Mouse (Mus musculus): ENCODE results near the gene Abi3.

Abi3 gene

DNA sequence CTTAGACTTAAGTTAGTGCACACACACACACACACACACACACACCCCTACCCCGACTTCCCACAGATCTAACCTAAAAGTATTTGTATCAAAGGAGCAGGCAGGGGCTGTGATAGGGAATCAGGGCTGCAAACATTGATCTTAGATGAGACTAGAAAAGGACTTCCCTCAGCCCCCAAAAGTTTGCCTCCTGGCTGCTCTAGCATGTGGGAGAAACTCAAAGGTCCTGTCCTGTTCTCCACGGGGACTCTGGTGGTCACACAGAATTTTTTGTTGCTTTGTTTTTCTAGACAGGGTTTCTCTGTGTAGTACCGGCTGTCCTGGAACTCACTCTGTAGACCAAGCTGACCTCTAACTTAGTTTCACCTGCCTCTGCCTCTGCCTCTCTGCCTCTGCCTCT is 16.7 kb downstream of the Abi3 start:
- DNase-seq (ENCODE audit: low spot score), result no peak

DNA sequence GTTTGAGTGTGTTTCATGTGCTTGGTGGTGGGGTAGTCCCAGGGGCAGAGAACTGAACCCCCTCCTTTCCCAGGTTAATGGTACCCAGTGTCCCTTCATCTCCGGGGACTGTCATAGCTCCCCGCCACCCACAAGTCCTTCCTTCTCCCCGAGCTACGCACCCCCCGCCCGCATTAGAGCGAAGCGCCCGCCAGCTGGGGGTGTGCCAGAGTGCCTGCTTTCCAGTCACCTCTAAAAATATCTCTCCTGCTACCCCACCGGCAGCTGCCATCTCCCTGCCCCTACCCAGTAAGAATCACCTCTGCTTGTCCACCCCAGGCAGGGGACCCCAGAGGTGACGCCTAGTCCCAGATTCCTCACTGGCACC is 17.4 kb downstream of the Abi3 start:
- DNase-seq (ENCODE audit: low spot score), result peak; percentile 78

DNA sequence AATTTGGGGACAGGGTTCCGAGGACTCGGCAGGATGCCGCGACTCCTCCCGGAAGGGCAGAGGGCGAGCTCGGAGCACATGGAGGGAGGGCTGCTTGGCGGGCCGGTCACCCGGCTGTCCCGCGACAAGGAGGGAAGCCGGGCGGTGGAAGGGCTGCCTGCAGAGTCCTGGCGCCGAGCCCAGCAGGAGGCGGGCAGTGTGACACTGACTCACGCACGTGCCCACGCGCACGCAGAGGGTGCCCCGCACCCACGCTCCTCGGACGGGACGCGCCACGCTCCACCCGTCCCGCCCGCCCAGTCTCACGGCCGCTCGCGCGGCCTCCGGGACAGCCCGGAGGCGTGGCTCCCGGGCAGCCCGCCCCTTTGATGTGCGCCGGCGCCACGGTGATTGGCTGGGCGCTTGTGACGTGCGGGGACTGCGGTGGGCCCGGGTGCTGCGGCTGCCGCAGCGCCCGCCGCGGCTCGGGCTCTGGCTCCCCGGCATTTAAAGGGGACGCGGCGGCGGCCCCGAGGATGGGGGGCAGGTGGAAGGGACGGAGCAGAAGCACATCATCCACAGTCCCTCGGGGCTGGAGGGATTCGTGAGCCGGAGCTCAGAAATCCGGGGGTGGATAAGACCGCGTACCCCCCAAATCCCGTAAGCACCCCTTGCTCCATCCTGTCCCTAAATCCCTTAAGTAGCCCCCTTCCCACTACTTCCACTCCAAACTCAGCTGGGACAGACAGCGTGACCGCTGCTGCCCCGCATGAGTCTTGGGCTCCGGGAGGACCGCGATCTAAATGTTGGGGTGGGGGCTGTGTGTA is 18.0 kb downstream of the Abi3 start, which contains the start of gene Phospho1:
TSS of gene Phospho1 (plus strand) at position 429 of the 806 bp plus-strand sequence.
- peak; percentile 94 for DNase-seq (ENCODE audit: low spot score)

DNA sequence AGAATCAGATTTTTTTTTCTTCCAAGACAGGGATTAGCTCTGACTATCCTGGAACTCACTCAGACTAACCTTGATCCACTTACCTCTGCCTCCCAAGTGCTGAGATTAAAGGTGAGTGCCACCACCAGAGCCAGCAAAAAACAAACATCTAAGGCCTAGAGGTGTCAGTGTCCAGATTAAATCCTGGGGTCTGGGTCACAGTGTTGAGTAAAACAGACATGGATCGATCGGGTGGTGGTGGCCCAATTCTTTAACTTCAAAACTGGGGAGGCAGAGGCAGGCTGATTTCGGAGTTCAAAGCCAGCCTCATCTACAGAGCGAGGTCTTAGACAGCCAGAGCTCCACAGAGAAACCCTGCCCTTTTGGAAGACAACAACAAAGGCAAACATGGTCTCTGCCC is 19.8 kb downstream of the Abi3 start:
- DNase-seq (ENCODE audit: low spot score), result no peak

DNA sequence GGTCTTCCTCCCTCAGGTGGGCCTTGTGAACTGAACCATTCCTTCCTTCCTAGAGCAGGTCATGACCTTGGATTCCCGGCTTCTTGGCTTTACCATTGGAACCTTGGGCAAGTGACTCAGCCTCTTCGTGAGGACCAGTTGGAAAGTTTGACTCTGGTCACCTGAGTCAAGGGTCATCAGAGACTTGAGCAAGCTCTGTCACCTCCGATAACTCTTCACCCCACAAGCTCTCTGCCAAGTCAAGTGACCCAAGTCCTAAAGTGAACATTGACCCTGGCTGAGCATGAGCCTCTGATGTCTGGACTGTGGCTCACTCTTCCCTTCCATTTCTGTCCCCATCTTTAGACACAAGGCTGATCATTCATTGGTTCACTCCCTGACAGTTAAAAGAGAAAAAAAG is 20.8 kb downstream of the Abi3 start:
- DNase-seq (ENCODE audit: low spot score), result no peak

DNA sequence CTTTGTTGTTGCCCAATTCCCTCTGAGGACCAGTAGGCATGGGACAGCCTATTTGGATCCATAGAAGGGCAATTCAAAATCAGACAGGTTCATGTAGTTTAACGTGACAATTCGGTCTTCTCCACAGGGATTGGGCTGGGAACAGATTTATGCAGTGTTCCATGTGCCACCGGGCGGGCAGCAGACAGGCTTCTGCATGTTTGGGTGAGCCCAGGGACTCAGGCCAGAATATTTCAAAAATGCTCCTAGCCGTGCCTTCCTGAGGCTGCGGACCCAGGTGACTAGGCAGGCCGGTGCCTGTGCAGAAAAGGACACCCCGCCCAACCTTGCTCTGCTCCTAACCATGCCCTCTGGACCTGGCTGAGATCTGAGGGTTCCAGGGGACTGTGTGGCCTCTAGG is 23.1 kb downstream of the Abi3 start:
- no peak for DNase-seq (ENCODE audit: low spot score)

DNA sequence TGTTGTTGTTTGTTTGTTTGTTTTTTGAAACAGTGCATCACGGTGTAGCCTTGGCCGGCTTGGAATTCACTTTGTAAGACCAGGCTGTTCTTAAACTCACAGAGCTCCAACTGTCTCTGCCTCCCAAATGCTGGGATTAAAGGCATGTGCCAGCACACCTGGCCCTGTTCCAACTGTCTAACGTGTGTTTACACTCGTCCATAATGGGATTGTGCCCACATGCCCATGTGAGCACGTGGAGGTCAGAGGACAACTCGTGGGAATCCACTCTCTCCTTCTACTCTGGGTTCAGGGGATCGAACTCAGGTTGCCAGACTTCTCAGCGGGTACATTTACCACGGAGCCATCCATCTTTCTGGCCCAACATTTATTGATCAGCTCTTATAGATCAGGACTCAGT is 26.9 kb downstream of the Abi3 start:
- DNase-seq (ENCODE audit: low spot score), result no peak

DNA sequence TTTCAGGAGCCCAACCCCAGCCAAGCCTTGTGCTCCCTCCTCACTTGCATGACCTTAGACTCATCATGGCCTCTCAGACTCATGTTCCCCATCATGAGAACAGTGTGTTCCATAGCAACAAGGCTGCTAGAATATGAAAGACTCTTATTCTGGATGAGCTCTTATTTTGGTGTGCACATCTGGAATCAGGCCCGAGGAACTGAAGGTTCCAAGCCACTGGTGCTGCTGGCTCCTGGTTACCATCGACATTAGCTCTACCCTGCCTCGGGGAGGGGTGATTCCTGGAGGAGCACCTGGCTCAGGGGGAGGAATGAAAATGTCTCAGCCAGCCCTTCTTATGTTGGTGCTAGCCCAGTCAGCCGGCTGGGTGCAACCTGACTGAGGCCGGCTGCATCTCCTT is 27.4 kb downstream of the Abi3 start:
- no peak for DNase-seq (ENCODE audit: low spot score)

DNA sequence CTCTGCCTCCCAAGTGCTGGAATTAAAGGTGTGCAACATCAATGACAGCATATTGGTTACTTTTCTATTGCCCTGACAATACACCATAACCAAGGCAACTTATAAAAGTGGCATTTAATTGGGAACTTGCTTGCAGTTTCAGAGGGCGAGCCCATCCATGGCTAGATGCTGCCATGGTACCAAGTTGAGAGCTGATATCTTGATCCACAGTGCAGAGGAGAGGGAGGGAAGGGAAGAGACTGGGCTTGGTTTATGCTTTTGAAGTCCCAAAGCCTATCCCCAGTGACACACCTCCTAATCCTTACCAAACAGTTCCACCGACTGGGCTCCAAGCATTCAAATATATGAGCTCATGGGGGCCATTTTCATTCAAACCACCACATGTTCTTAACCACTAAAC is 28.2 kb downstream of the Abi3 start:
- DNase-seq (ENCODE audit: low spot score), result no peak

DNA sequence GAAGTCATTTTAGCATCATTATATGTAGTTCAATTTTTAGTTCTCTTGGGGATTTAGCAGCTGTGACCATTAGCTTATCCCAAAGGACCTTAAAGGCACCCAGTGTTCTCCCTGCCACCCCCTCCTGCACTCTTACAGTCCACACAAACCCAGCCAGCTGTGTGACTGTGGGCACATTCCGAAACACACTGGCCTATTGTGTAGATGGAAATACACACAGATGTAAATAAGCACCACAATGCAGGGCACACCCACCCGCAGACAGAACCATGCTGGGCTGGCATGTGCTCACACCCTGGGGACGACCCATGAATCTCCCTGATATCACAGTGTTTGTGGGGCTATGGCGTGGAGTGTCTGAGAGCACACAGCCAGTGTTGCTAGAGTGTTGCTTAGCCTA is 30.1 kb downstream of the Abi3 start:
- DNase-seq (ENCODE audit: low spot score), result no peak

DNA sequence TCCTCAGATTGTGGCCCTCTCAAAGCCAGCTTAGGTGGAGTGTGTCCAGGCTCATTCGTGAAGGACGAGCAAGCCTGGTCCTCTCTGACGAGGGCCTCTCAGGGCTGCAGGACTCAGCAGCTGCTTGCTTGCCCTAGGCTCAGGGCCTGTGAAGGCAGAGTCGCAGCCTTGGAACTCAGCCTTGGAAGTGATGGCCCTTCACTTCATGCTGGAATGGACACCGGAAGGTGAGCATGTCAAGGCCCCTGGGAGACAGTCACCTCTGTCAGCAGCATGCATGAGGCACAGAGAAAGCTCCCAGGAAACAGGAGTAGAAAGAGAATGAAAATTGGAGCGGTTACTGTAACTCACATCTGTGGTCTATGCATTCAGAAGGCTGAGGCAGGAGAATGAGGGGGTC is 30.5 kb downstream of the Abi3 start:
- DNase-seq (ENCODE audit: low spot score), result no peak

DNA sequence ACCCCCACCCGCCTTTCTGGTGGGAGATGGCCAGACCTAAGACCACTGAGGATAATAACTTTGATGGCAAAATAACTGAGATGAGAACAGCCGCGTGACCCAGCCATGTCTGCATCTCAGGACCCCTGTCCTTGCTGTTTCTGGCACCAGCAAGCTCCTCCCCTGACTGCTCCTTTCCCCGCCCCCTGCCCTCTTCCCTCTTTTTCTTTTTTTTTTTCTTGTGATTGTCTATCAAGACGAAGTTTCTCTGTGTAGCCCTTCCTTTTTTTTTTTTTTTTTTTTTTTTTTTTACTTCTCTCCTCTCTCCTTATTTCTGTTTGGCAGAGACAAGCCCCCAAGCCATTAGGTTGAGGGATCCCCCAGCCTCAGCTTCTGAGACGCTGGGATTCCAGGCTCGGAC is 31.4 kb downstream of the Abi3 start:
- no peak for DNase-seq (ENCODE audit: low spot score)

DNA sequence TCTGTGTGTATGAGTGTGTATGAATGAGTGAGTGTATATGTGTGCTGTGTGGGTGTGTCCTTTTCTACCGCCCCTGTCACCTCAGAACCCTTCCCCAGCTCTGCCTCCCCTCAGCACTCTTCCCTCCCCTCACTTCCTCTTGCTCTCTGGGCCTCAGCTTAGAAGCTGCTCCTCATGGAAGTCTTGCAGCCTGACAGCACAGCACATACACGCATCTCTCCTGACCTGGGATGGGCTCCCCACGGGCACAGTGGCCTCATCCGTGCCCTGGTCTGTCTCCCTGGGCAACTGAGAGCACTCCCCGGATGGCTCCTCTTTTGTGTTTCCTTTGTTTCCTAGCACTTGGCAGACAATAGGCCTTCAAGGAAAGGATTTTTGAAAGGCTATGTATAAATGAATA is 32.7 kb downstream of the Abi3 start:
- DNase-seq (ENCODE audit: low spot score), result no peak

DNA sequence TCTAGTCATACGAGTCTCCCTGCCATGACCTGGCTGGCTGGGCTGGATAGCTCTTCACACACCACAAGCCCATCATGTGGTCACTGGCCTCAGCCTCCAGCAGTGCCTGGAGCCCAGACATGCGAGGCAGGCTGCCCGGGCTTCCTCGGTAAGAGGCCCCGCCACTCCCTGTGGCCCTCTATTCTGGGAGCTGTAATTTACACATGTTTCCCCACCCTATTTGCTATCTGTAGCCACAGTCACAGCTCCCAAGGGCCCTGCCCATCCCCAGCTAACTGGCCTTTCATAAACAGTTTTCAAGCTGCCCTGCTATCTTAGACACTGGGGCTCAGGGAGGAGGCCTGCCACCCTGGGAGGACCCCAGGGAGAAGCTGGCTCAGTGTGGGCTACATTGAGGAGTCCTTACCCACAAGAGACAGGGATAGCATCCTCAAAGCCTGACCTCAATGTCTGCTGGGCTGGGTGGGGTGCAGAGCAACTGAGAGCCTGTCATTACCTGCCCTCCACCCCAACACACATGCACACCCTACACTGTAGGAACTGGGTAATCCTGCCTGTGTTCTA is 33.7 kb downstream of the Abi3 start:
- no peak for DNase-seq (ENCODE audit: low spot score)

DNA sequence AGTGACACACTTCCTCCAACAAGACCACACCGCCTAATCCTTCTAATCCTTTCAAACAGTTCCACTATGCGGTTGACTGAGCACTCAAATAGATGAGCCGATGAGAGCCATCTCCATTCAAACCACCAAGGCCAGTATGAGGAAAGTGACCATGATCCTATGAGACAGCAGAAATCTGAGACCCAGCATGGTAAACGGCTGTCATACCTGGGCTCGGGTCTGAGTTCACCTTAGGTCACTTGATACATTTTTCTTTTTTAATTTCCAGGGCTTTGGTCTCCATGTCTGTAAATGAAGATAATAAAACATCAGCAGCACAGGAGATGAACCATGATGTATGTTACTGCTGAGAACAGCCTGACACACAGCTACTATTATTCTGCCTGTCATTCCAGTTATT is 34.4 kb downstream of the Abi3 start:
- no peak for DNase-seq (ENCODE audit: low spot score)

DNA sequence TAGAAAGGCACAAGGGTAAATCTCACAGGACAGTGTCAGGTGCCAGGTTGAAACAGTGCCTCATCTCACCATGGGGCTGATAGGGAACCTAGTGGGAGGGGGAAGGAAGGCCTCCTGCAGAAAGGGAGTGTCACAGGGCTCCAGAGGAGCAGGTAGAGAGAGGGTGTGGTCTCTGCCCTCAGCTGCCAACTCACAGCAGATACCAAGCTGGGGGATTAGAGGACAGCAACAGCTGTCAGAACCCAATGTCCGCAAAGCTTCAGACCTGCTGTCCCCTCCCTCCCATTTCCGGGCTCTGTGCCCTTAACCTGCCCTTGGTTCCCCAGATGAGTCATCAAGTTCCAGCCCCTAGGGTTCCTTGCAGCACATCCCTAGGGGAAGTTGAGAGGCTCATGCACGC is 36.7 kb downstream of the Abi3 start:
- no peak for DNase-seq (ENCODE audit: low spot score)

DNA sequence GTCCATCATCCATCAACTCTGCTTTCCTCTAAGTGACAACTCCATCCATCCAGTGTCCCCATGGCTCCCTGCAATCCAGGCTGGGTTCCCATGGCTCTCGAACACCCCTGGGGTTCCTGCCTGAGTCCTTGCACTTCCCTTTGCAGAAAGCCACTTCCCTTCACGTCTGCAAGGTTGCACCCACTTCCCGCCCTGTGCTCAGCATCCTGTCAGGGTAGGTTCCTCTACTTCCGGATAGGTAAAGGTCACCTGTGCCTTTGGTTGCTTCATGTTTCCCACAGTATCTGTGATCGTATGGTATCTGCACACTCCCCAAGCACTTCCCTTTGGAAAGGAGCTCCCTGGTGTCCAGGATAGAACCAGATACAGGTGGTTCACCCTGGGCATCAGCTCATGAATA is 37.3 kb downstream of the Abi3 start:
- DNase-seq (ENCODE audit: low spot score), result no peak

DNA sequence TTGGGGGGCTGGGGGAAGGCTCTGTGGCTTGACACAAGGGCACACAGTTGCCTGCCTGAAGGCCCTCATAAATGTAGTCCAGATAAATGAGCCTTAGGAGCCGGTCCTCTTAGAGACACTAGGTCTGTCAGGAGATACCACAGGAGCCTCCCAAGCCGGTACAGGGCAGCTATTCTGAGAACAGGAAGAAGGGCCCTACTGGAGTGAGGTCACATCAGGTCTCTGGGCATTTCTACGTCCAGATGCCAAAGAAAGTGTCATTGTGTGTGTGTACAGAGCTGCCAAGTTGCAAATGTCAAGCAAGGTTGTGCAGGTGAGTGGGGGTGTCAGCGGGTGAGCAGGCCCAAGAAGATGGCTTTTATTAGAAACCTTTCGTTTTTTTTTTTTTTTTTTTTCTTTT is 46.7 kb downstream of the Abi3 start:
- DNase-seq (ENCODE audit: low spot score), result no peak

DNA sequence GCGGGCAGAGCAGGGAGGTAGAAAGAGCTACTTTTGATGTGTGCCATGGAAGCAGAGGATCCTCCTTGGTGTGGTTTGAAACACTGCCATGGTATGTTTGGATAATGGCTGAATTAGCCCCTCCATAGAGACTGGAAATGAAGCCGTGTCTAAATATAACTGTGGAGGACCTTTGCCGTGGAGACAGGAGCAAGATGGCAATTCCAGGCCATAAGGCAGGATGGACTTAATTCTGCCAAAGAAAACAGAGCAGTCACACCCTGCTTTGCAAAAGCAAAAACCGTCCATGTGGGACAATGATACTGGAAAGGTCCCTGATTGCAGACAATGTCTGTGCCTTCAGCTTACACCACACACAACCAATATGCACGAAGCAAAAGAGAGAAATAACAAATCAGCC is 48.1 kb downstream of the Abi3 start:
- DNase-seq (ENCODE audit: low spot score), result no peak

DNA sequence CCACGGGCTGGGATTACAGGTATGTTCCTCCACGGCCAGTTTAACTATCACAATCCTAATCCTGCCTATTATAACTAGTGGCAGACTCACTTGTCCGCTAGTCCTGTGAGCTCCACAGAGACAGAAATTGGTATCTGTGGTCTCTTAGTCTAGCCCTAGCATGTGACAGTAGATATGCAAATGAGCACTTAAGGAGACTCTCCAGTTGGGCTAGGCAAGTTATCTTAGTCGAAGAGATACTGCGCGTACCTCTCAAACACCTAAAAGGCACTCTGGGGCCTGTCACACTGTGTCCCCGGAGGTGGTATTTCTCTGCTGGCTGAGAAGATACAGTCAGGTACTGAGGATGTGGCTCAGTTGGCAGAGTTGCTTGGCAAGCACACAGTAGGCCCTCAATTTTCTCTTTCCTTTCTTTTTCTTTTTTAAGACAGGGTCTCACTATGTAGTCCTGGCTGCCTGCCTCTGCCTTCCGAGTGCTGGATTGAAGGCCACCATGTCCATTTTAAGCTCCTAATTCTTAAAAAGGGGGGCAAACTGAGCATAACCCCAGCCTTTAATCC is 49.2 kb downstream of the Abi3 start:
- no peak for DNase-seq (ENCODE audit: low spot score)

DNA sequence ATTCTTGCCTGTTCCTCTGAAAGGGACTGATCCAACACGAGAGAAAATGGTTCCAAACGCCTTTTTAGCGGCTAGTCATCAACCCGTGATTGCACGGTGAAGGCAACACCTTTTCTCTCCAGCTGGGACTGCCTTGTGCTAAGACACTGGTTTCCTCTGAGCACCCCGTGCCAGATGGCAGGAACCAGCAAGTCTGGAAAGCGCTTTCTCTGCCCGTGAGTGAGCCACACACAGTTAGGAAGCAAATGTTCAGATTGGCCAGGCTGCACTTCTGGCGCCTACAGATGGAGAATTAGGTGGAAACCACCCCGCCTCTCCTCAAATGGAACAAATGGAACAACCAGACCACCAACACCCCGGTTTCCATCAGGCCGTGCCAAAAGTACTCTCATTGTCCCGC is 50.5 kb downstream of the Abi3 start:
- DNase-seq (ENCODE audit: low spot score), result no peak

DNA sequence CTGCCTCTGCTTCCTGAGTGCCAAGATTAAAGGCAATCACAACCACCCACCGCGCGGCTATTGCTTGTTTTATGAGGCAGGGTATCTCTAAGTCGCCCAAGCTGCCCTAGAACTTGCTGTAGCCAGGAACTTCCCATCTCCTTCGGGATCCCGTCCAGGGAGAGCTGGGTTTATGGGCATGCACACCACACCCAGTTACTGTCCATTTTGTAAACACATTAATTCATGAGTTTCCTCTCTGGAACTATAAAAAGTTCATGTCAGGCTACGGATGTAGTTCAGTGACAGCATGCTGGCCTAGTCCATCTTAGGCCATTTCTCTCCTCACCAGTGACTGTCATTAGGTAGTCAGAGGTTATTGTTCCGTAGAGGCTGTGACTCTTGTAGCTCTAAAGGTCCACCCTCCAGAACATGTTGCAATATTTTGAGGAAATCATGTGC is 52.8 kb downstream of the Abi3 start:
- DNase-seq (ENCODE audit: low spot score), result no peak

DNA sequence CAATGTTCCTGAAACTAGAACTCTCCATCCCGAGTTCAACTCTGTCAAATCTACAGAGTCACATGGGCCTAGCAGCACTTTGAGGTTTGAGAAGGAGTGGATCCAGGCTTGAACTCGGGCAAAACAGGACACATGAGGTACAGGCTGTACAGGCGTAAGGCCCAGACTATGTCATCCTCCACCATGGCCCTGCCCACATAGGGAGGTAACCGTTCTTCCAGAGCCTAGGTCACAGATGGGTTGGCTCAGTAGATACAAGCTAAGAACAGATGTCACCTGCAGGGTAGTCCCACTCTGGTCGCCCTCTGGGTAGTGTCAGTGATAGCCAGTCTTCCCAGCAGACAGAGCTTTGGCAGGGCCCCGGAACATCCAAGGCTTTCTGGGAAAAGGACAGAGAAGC is 55.8 kb downstream of the Abi3 start:
- DNase-seq (ENCODE audit: low spot score), result no peak

DNA sequence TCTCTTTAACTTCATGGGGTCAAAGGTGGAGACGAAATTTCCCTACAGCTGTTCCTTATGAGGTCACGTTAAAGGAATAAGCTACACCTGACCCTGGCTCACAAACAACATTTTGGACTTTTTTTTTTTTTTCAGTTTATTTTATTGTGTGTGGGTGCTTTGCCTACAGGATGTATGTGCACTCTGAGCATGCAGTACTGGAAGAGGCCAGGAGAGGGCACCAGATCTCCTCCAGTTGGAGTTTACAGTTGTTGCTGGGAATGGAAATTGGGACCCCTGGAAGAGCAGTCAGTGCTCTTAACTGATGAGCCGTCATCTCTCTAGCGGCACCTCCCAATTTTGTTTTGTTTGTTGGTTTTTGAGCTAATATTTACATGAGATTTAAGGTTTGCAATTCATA is 56.6 kb downstream of the Abi3 start:
- DNase-seq (ENCODE audit: low spot score), result peak; percentile 67

Data from testis, postnatal 10 days (tissue).